Mouse (Mus musculus): ENCODE data around the gene Plekhh3. TPM values are rescaled to one million over a fixed set of nuclear protein-coding genes. Genes with fewer than 3 reads are reported as not detected.

Gene Plekhh3
- total RNA-seq, 1 experiment from 2014 or later, result not detected

GRCm38 (mm10) chr11:101189495-101190180, 18.5 kb upstream of the Plekhh3 start:
- peak in 1 of 2 experiments; percentile 25; a peak in 1 of 4 replicates for ATAC-seq (replicated peaks in 1 of 2; ENCODE audit: insufficient read depth in 1 of 2, low FRiP score in 2 of 2, low TSS enrichment in 1 of 2, low read depth in 1 of 2, poor library complexity in 2 of 2, severe bottlenecking in 2 of 2)

GRCm38 (mm10) chr11:101188166-101188805, 17.1 kb upstream of the Plekhh3 start:
- ATAC-seq (replicated peaks in 1 of 2; ENCODE audit: insufficient read depth in 1 of 2, low FRiP score in 2 of 2, low TSS enrichment in 1 of 2, low read depth in 1 of 2, poor library complexity in 2 of 2, severe bottlenecking in 2 of 2), result no peak

GRCm38 (mm10) chr11:101187541-101187940, 16.4 kb upstream of the Plekhh3 start:
- ATAC-seq (replicated peaks in 1 of 2; ENCODE audit: insufficient read depth in 1 of 2, low FRiP score in 2 of 2, low TSS enrichment in 1 of 2, low read depth in 1 of 2, poor library complexity in 2 of 2, severe bottlenecking in 2 of 2), result no peak

GRCm38 (mm10) chr11:101186526-101187247, 15.5 kb upstream of the Plekhh3 start:
- no peak for ATAC-seq (replicated peaks in 1 of 2; ENCODE audit: insufficient read depth in 1 of 2, low FRiP score in 2 of 2, low TSS enrichment in 1 of 2, low read depth in 1 of 2, poor library complexity in 2 of 2, severe bottlenecking in 2 of 2)

- ATAC-seq (replicated peaks in 1 of 2; ENCODE audit: insufficient read depth in 1 of 2, low FRiP score in 2 of 2, low TSS enrichment in 1 of 2, low read depth in 1 of 2, poor library complexity in 2 of 2, severe bottlenecking in 2 of 2), result no peak
These were observed 14.3 kb upstream of the Plekhh3 start for GRCm38 (mm10) chr11:101185441-101185840.

GRCm38 (mm10) chr11:101184984-101185383, 13.8 kb upstream of the Plekhh3 start:
- no peak for ATAC-seq (replicated peaks in 1 of 2; ENCODE audit: insufficient read depth in 1 of 2, low FRiP score in 2 of 2, low TSS enrichment in 1 of 2, low read depth in 1 of 2, poor library complexity in 2 of 2, severe bottlenecking in 2 of 2)

GRCm38 (mm10) chr11:101182771-101183517, 11.8 kb upstream of the Plekhh3 start:
- ATAC-seq (replicated peaks in 1 of 2; ENCODE audit: insufficient read depth in 1 of 2, low FRiP score in 2 of 2, low TSS enrichment in 1 of 2, low read depth in 1 of 2, poor library complexity in 2 of 2, severe bottlenecking in 2 of 2), result no peak

GRCm38 (mm10) chr11:101181961-101182360, 10.8 kb upstream of the Plekhh3 start:
- no peak for ATAC-seq (replicated peaks in 1 of 2; ENCODE audit: insufficient read depth in 1 of 2, low FRiP score in 2 of 2, low TSS enrichment in 1 of 2, low read depth in 1 of 2, poor library complexity in 2 of 2, severe bottlenecking in 2 of 2)

- no peak for ATAC-seq (replicated peaks in 1 of 2; ENCODE audit: insufficient read depth in 1 of 2, low FRiP score in 2 of 2, low TSS enrichment in 1 of 2, low read depth in 1 of 2, poor library complexity in 2 of 2, severe bottlenecking in 2 of 2)
These were observed 9.9 kb upstream of the Plekhh3 start for GRCm38 (mm10) chr11:101180846-101181740.

- ATAC-seq (replicated peaks in 1 of 2; ENCODE audit: insufficient read depth in 1 of 2, low FRiP score in 2 of 2, low TSS enrichment in 1 of 2, low read depth in 1 of 2, poor library complexity in 2 of 2, severe bottlenecking in 2 of 2), result no peak
These were observed 9.1 kb upstream of the Plekhh3 start for GRCm38 (mm10) chr11:101180261-101180660.

- ATAC-seq (replicated peaks in 1 of 2; ENCODE audit: insufficient read depth in 1 of 2, low FRiP score in 2 of 2, low TSS enrichment in 1 of 2, low read depth in 1 of 2, poor library complexity in 2 of 2, severe bottlenecking in 2 of 2), result no peak
These were observed 8.2 kb upstream of the Plekhh3 start for GRCm38 (mm10) chr11:101179306-101179705.

- no peak for ATAC-seq (replicated peaks in 1 of 2; ENCODE audit: insufficient read depth in 1 of 2, low FRiP score in 2 of 2, low TSS enrichment in 1 of 2, low read depth in 1 of 2, poor library complexity in 2 of 2, severe bottlenecking in 2 of 2)
These were observed 7.2 kb upstream of the Plekhh3 start for GRCm38 (mm10) chr11:101178061-101179058.

- ATAC-seq (replicated peaks in 1 of 2; ENCODE audit: insufficient read depth in 1 of 2, low FRiP score in 2 of 2, low TSS enrichment in 1 of 2, low read depth in 1 of 2, poor library complexity in 2 of 2, severe bottlenecking in 2 of 2), result peak in 1 of 2 experiments; percentile 15; a peak in 1 of 4 replicates
These were observed 6.0 kb upstream of the Plekhh3 start for GRCm38 (mm10) chr11:101176933-101177773.

- no peak for ATAC-seq (replicated peaks in 1 of 2; ENCODE audit: insufficient read depth in 1 of 2, low FRiP score in 2 of 2, low TSS enrichment in 1 of 2, low read depth in 1 of 2, poor library complexity in 2 of 2, severe bottlenecking in 2 of 2)
These were observed 5.1 kb upstream of the Plekhh3 start for GRCm38 (mm10) chr11:101176117-101176691.
